Mouse (Mus musculus) forelimb bud, embryonic 11.5 days (tissue): Measurements from ENCODE around the gene Peak1.
A peak's percentile ranks its signal among the peaks of the same experiment; 100 is the strongest.
"Not testable (repeated sequence)": the region's sequence is repeated elsewhere in the genome, so short reads cannot be mapped to it uniquely, and the experiment has no call there.

ENCODE experiments used
- DNase-seq: peaks from one replicate; pipeline ENCODE4 v3.0.0-alpha.2; 2012; ENCODE audit warnings: low read depth, low spot score

Gene Peak1

DNA sequence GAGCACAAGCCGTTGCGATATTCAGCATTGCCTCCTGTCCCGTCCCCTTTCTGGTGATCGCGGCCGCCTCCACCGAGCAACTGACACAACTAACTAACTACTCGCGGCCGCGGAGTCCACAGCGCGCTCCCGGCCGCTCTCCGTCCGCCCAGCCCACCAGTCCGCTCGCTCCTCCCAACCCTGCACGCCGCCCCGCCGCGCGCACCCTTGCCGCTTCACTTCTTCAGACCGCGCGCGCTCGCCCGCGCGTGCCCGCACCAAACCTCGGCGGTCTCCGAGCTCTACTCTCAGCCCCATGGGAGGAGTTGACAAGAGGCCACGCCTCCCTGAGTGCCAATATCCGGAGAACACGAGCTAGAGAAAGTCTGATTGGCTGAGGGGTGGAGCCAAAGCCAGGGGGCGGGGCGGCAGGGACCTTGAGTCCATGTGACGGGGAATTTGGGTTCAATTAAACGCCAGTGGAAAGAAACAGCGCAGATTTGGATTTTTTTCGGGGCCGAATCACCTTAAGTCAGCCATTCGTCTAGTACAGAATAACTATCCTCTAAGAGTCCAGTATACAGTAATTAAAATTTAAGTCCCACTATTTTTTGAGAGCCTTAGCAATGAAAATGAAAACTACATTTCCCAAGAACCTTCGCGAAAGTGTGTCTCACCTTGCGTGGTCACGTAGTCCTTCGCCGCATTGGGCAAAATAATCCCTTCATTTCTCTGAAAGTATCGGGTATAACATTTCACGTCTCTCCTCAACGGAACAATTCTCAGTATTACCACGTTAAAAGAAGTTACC lies at the start of gene Peak1, which contains the start of gene Hmg20a:
Gene Peak1, minus strand, starts transcription at position 120 of the 790 bp plus-strand sequence.
Gene Hmg20a, plus strand, starts transcription at position 662 of the 790 bp plus-strand sequence.
- peak; percentile 100 for DNase-seq

DNA sequence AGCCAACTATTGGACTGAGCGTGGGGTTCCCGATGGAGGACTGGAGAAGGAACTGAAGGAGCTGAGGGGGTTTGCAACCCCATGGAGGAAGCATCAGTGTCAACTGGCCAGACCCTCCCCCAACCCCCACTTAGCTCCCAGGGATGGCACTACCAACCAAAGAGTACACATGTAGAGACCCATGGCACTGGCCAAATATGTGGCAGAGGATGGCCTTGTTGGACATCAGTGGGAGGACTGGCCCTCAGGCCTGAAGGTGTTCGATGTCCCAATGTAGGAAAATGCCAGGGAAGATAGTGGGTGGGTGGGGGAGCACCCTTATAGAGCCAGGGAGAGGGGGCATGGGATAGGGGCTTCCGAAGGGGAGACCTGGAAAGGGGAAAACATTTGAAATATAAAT lies 48.4 kb upstream of the Peak1 start:
- no peak for DNase-seq

DNA sequence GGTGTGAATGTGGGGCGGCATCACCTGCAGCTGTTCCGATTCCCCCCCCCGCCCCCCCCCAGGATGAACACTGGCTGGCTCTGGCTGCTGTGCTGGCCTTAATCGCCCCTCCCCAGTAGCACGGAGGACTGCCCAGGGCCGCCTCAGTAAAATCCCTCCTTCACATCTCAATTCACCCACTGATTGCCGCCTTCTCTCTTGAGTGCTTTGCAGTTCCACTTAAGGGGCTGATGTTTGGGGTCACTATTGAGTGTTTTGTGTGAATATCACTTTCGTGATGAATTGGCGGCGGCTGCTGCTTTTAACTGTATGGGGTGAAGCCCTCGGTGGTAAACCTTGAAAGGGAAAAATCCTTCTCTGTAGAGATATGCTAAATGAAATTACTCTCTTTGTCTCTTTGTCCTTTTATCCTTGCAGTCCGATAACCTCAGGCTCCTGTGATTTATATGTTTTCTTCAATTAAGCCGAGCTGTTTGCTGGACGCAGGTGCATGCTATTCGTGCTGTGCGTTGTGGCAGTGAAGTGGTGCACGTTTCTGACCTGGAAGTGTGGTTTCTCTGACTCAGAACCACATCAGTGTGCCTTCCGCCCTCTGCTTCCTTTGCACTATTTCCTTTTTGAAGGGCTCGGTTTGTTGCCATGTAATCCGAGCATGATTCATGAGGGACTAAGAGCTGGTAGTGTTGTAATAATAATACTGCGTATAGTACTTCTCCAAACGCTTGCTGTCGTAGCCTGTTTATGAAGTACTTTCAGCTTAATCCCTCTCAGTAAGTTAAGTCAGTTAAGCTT lies 47.2 kb upstream of the Peak1 start:
- peak; percentile 32 for DNase-seq

DNA sequence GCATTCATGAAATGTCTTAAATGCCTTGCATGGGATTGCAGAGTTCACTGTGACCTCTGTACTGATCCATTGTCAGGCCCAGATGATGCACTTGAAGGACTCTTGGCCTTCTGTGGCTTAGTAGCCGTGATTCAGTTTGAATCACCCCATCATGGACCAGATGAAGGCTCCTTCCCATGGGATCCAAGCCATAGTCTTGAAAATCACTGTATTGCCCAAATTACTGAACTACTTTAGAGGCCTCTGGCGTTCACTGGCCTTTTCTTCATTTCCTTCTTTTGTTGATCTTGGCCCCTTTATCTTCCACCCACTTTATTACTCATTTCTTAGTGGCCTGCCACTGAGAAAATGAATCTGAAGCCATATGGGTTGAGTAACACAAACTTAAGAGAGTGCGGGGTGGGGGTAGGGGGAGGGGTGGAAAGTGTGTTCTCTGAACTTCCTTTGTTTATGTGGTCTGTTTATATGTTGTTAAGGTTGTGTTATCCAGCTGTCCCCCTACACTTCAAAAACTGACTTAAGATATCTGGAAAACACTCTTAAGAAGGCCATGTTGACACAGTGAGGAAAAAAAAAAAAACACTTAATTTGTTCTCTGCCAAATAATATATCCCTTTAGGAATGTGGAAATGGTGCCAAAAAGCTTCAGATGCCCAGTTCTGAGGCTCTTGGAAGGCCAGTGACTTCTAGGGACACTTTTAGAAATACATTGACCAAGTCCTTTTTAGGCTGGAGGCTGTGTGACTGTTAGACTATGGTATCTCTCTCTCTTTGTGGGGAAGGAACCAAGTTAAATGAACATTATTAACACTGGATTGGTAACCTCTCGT lies 46.0 kb upstream of the Peak1 start:
- no peak for DNase-seq

DNA sequence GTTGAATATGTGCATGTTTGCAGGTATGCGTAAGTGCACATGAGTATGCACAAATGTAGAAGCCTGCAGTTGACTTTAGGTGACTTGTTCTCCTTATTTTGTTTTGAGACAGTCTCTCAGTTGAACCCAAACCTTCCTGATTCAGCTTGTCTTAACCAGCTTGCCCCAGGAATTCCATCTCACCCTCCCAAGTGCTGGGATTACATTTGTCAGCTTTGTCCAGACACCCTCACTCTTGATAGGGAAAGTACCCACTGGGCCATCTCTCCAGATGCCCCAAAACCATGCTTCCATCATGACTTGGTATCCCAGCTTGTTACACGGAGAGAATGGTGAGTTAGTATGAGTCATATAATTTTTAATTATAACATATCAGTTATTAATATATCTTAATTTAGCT lies 45.2 kb upstream of the Peak1 start:
- no peak for DNase-seq

DNA sequence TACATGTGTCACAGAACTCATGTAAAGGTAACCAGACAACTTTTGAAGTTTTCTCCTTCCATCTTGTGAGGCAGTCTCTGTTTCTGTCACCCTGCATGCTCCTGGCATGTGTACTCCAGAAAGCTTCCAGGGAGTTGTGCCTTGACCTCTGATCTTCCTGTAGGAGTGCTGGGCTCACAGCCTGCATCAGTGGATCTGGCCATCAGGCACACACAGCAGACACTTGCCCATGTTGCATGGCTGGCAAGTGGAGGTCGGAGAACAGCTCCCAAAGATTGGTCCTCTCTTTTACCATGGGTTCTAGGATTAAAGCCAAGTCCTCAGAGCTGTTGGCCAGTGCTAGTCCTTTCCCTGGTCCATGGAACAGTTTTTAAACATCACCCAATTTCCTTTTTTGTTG lies 44.7 kb upstream of the Peak1 start:
- no peak for DNase-seq

DNA sequence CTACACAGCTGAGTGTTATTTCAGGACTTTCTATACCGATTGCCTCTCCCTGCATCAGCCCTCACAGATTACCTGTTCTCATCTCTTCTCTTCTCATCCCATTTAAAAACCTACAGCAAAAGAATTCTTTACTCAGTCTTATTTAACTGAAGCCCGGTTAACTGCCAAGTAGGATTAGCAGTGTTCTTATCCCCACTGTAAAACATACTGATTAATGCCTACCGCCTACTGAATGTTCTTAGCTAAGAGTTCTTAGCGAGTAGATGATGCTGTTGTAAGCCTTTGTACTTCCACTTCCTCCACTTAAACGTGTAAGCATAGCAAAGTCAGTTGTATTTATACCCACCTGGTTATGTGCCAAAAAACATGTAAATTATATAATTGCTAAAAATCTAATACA lies 43.1 kb upstream of the Peak1 start:
- DNase-seq = no peak

DNA sequence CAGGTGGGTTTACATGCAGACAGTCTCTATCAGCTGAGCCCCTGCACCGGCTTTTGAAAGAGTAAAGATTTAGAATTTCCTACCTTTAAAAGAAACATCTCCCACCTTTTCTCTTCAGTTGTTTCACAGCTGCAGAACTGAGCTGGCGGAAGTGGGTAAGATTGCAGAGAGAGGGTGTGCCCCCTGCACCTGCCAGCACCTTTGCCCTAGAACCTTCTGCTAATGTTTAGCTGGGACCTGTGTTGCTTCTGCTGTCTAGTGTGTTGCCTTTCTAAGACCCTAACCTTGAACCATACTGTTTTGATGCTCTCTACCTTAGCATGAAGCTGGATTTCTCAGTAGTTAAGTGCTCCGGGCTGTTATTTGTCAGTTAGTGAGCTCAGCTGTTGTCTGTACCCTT lies 38.6 kb upstream of the Peak1 start:
- no peak for DNase-seq

DNA sequence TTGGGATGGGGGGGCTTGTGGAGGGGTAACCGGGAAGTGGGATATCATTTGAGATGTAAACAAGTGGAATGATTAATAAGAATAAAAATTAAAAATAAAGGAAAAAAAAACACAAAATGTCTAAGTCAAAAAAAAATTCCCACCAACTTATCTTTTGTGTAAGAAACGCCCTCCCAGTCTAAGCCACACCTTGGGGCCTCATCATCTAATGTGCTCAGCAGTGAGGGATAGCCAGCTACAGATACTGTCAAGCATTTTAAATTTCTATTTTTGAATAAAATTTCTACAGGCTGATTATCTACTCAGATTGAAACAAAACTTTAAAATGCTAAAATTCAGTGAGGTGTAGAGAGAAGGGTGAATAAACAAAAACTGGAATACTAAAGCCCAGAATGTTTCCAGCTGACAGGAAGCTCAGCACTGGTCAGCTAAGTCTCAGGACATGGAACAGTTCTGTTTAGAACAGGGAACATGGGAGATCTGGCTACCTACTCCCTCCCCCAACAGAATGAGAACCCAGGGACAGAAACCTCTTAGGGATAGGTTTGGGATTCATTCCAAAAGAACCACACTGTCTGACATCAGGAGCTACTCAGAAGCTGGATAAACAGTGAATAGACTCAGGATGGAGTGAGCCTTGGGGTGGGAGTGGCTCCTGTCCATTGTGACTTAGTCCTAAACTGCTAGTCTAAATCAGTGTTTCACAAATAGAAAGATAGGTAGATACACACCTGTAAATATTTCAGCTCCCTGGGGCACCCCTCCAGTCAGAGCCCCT lies 35.4 kb upstream of the Peak1 start:
- no peak for DNase-seq

DNA sequence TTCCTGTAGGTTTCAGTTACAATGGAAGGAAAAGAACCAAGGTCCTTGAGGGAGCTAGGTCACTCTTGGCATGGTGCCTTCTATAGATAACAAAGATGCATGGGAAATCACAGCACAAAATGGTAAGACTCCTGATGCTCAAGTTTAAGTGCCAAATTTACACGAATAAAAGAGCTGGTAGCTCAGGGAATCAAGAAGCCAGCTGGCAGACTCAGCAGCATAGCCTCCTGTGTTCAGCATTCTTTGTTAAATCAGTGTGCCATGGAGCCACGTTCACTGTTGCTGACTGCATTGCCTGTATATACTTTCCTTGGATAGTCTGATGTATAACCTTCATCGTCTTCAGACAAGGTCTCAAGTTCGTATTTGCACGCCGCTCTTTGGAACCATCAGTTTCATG lies 33.7 kb upstream of the Peak1 start:
- no peak for DNase-seq

DNA sequence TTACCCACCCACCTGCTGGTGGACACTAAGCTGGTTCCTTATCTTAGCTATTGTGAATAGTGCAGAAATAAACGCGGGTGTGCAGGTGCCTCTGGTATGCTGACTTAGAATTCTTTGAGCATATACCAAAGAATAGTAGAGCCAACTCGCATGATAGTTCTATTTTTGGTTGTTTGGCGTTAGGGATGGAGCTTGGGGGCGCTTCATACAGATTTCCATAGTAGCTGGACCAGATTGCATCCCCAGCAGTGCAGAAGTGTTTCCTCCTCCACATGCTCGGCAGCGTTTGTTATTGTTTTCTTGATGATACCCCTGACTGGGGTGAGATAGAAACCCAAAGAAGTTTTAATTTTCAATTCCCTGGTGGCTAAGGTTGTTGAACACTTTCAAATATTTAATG lies 21.8 kb upstream of the Peak1 start:
- DNase-seq = no peak

DNA sequence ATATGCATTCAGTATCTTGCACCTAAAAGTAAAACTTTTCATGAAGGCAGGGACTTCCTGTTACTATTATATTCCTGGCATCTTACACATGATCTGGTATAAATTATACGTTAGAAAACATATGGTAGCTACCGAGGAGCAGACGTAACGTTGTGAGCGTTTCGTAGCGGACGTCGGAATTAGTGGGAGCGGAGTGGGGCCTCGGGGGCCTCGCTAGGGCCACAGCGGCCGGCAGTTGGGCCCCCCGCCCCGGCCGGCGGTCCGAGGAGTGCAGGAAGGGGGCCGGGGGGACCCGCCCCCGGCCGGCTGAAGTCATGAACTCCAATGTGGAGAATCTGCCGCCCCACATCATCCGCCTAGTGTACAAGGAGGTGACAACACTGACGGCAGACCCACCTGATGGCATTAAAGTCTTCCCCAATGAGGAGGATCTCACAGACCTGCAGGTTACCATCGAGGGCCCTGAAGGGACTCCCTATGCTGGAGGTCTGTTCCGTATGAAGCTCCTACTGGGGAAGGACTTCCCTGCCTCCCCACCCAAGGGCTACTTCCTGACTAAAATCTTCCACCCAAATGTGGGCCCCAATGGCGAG lies 19.5 kb upstream of the Peak1 start:
- DNase-seq = not testable (repeated sequence)

DNA sequence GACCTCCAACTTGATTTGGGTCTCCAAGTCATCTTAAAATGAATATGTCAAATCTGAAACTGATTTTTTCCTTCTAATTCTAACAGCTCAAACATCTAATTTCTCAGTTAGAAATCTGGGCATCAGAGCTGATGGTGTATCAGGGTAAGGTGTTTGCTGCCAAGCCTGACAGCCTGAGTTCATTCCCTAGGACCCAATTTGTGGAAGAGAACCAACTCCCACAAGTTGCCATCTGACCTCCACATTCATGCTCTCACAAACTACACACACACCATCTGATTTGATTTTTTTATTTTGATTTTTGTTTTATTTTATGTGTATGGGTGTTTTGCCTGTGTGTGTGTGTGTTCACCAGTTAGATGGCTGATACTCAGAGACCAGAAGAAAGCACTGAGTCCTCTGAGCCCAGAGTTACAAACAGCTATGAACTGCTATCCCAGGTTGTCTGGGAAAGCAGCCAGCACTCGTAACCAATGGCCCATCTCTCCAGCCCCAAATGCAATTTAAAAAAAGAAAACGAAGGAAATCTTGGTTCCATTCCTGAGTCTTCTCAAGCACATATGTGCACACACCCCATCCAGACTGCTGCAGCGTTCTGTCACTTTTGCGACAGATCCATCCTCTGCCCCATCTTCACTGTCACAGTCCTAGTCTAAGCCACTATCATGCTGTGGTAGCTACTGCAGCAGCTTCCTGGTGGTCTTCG lies 18.1 kb upstream of the Peak1 start:
- no peak for DNase-seq

DNA sequence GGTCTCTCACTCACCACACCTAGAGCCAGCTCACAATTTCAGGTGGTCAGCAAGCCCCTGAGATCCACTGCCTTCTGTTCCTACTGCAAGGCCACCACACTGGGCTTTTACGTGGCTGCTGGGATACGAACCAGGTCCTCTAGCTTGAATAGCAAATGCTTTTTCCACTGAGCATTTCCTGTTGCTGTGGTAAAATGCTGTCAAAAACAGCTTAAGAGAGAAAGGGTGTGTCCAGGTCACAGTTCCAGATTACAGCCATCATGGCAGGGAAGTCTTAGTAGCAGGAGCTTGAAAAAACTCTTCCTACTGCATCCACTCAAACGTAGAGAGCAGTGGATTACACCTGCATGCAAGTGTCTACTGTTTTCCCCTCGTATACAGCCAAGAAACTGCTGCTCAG lies 7.0 kb upstream of the Peak1 start:
- no peak for DNase-seq

DNA sequence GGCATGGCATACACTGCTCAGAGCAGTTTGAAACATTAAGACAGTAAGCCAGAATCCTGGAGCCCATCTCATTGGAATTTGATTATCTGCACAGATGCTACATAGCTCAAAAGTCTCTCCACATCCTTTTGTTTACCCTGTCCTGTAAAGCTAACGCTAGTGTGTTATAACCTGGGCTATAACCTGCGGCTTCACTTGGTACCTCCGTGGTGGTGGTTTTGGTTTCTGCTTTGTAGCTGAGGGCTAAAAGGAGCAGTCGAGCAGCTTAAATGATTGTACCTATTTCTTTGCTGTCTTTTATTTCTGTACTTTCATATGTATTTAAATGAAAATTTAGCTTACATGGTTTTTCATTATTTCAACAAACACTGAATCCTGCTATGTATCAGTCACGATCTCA lies 4.1 kb upstream of the Peak1 start:
- no peak for DNase-seq

DNA sequence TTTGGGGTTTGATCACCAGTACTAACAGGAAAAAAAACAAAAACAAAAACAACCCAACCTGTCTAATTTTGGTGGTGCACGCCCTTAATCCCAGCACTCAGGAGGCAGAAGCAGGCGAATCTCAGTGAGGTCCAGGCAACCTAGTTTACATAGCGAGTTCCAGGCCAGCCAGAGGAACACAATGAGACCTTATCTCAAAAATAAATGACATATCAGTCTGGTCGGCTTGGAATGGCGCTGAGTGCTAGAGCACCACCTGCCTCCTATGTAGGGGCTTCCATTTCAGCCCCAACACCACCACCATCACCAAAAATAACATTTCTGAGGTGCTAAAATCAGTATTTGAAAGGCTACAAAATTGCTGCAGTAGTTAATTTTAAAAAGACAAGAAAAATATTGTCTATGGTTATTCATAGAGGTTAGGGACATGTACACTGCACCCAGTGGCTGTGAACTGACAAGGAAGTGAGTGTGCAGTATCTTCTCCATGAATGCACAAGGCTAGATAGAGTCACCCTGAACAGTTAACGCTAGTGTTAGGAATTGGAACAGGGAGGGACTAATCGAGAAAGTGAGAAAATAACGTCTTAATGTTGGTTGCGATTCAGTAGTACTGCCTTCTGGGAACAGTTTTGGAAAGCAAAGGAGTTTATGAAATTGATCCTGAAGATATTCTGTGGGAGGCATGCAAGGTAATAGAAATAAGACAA lies 3.2 kb upstream of the Peak1 start:
- no peak for DNase-seq

DNA sequence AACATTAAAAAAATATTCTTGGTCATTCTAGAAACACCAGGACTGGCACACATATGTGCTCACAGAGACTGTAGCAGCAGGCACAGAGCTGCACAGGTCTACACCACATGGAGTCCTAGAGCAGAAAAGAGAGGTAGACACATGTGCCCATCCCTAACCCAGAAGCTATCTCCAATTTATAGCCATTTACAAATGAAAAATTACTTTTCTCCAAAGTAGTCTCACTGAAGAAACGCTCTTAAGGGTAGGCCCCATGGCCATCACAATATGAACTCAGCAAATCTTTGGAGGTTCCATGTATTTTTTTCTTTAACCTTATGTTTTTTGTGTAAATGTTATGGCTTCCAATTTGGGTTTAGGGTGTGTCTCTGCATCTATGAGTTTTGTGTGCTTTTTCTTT lies 2.4 kb upstream of the Peak1 start:
- no peak for DNase-seq

DNA sequence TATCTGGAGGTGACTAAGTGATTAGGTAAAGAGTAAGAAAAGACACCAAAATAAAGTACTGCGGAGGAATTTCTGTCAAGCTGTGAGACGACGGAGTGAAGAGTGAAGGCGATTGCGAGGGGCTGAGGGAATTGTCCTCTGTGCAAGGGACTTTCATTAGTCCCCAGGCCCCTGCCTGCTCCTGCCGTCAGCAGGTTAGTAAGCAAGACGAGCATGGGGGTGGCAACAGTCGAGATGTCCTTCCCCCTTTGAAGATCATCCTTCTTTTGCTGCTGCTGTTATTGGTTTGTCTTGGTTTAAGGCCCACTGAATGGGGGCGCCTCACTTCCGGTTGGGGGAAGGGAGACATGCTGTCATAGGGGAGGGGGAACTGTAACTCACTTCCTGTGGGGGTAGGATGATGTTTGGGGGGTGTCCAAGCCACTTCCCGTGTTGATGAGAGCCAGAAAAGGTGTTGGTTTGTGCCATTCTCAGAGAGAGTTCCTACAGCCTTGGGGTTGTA lies 922 bp upstream of the Peak1 start:
- no peak for DNase-seq

DNA sequence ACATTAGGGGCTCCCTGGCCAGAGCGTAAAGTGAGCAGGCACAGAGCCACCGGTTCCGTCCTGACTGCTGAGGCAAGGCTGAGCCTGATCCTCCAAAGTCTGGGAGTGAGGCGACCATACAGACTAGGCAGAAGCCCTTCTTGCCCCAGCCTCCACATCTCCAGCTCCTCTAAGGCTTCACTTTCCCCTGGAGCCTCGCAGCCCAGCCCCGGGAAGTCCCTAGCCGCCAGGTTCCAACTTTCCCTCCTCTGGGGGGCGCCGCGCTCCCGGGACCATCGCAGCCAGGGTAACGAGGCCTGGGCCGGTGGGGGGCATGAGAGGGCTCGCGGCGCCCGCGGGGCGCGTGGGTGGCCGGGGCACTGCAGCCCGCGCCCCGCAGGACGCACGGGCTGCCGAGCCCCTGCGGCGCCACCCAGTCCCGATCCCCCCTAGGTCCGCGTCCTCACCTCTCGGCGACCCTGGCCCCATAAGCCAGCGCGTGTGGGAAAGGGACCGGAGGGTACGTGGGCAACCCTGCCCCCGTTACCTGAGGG lies 386 bp downstream of the Peak1 start:
- DNase-seq = peak; percentile 57
